Comparison of ENCODE assay signal across 12 mouse cellular contexts in genomic region chr7:57700370-57700769, GRCm38 (mm10).
DNase-seq lines count a peak whose midpoint lies in the region; ATAC-seq lines count a peak whose summit lies in the region.
"Had no signal": no experiment of that assay in that cellular context is flagged by ENCODE, and none has a peak within 500 bp of the region (broad histone marks: within the 10 kb centered on the region; RNA-seq: fewer than 3 reads in every experiment).

No protein-coding gene starts in this region.

- ATAC-seq in cerebellum, adult (ENCODE audit: insufficient number of reproducible peaks, low FRiP score, low TSS enrichment): peak; percentile 49; the same call in 1 of the 2 replicates
- ATAC-seq in heart, embryonic 16.5 days (replicated peaks; ENCODE audit: extremely low read depth, insufficient read depth, low FRiP score): peak; percentile 90
- ATAC-seq: Patski had no signal

- no peak for DNase-seq in cerebellum, postnatal 10 days
- peak; percentile 4 to 26 for DNase-seq in lung, adult 18-20 months
- no peak for DNase-seq in lung, postnatal 14 days
- DNase-seq in brain, adult 2 months (ENCODE audit: low read depth, low spot score): peak; percentile 88
- DNase-seq in thymus, adult 18-20 months: no peak
- no peak for DNase-seq in spleen, postnatal 10 days (ENCODE audit: low spot score in 2 of 2)

- no peaks in the 10 kb centered on the region for H3K36me3 ChIP-seq in heart, embryonic 16.5 days (ENCODE audit: control insufficient read depth, insufficient read depth)
- H3K36me3 ChIP-seq: embryonic facial prominence, embryonic 15.5 days; stomach, embryonic 15.5 days had no signal

- H3K27ac ChIP-seq in heart, embryonic 16.5 days (ENCODE audit: low read length): peak overlapping the region; percentile 78
- H3K27ac ChIP-seq: embryonic facial prominence, embryonic 15.5 days; stomach, embryonic 15.5 days had no signal

- no peak overlapping the region for H3K9ac ChIP-seq in heart, embryonic 16.5 days (ENCODE audit: low read length)
- H3K9ac ChIP-seq: embryonic facial prominence, embryonic 15.5 days; stomach, embryonic 15.5 days had no signal

- 42% methylated on average over 7 of the region's 7 CpGs for WGBS in heart, embryonic 16.5 days

- peaks cover 15% of the 10 kb centered on the region for H3K4me1 ChIP-seq in heart, embryonic 16.5 days (ENCODE audit: control insufficient read depth, insufficient read depth, low read length)
- H3K4me1 ChIP-seq: megakaryocyte, embryonic 14.5 days; stomach, embryonic 15.5 days had no signal

- H3K9me3 ChIP-seq in heart, embryonic 16.5 days (replicated peaks; ENCODE audit: control insufficient read depth, low read length): no peaks in the 10 kb centered on the region
- H3K9me3 ChIP-seq: embryonic facial prominence, embryonic 15.5 days; stomach, embryonic 15.5 days had no signal

- H3K4me3 ChIP-seq in heart, embryonic 16.5 days (ENCODE audit: low read length): no peak overlapping the region
- H3K4me3 ChIP-seq: embryonic facial prominence, embryonic 15.5 days; megakaryocyte, embryonic 14.5 days; stomach, embryonic 15.5 days had no signal

- H3K4me2 ChIP-seq in heart, embryonic 16.5 days (ENCODE audit: low read depth, low read length): peak overlapping the region; percentile 24; the same call in 1 of the 2 replicates
- H3K4me2 ChIP-seq: embryonic facial prominence, embryonic 15.5 days; stomach, embryonic 15.5 days had no signal

- no peaks in the 10 kb centered on the region for H3K27me3 ChIP-seq in heart, embryonic 16.5 days (ENCODE audit: control insufficient read depth, insufficient read depth, low read length)
- H3K27me3 ChIP-seq: embryonic facial prominence, embryonic 15.5 days; megakaryocyte, embryonic 14.5 days; Patski; stomach, embryonic 15.5 days had no signal

Comparison
In these comparisons a context has a peak if more than half of its experiments do, and no peak if none do; other contexts are left out.
1. DNase-seq: peak in lung, adult 18-20 months (2 of 2) and brain, adult 2 months (single experiment); none in cerebellum, postnatal 10 days (0 of 2), lung, postnatal 14 days (single experiment), thymus, adult 18-20 months (0 of 2) and spleen, postnatal 10 days (0 of 2).